Mouse (Mus musculus): ENCODE results near the gene 1700029I15Rik. TPM values are rescaled to one million over a fixed set of nuclear protein-coding genes. Genes with fewer than 3 reads are reported as not detected.

Gene 1700029I15Rik
- polyA plus RNA-seq, 1 experiment from 2014 or later = 2.5 TPM

DNA sequence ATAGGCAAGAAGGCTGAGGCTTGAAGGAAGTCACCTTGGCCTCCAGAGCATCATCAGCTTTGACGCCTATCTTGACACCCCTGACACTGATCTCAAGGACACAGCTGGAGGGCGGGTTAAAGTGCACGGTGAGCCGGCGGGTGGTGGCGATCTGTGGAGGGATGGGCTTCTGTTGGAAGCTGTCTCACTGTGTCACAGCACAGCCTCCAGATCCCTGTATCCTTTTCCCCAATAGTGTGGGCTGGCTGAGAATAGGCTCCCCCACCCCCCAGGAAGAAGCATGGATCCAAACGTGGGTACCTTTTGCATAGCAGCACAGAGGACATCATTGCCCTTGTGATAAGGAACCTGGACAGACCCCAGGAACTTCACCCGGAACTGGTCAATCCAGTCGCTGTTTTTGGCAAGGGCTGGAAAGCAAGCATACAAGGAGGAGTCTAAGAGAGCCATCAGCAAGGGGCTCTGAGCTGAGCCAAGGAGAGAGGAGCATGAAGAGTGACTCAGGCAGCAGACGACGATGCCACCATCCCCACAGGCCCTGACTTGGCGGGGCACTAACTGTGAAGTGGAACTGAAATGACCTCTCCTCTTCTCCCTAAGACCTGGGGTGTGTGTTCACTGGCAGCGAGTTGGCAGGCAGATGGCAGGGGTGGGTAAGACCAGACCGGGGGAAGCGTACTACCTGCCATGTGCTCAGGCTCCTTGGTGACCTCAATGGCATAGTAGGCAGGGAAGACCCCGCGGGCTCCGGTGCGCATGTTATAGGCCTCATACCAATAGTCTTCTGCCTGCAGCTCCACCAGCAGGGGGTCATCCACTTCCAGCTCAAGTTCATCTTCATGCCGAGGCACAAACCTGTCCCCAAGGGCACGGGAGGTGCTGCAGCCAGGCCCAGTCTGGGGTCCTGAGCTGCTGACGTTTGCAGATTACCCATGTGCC is 3.0 kb downstream of the 1700029I15Rik start:
- peaks cover 15% of the 10 kb centered on the region for H3K4me1 ChIP-seq (replicated peaks; ENCODE audit: insufficient read depth, low read length)
- TF ChIP-seq CTCF (IDR thresholded peaks at IDR 0.05; ENCODE audit: low read depth) = no peak
- ATAC-seq (replicated peaks; ENCODE audit: low FRiP score, low read depth) = no peak
- H3K4me2 ChIP-seq (ENCODE audit: low read length) = no peak overlapping the region
- peaks cover 35% of the 10 kb centered on the region for H3K36me3 ChIP-seq (ENCODE audit: insufficient read depth, low read length)
- H3K9me3 ChIP-seq (replicated peaks; ENCODE audit: low read length) = no peaks in the 10 kb centered on the region
- 81% methylated on average over 22 of the region's 22 CpGs for WGBS
- H3K4me3 ChIP-seq (replicated peaks; ENCODE audit: low read depth, low read length) = no peak overlapping the region
- H3K9ac ChIP-seq (ENCODE audit: low read depth, low read length) = no peak overlapping the region
- H3K27ac ChIP-seq = no peak overlapping the region
- H3K27me3 ChIP-seq (ENCODE audit: insufficient read depth, low read length) = no peaks in the 10 kb centered on the region
- DNase-seq (ENCODE audit: low spot score) = no peak

DNA sequence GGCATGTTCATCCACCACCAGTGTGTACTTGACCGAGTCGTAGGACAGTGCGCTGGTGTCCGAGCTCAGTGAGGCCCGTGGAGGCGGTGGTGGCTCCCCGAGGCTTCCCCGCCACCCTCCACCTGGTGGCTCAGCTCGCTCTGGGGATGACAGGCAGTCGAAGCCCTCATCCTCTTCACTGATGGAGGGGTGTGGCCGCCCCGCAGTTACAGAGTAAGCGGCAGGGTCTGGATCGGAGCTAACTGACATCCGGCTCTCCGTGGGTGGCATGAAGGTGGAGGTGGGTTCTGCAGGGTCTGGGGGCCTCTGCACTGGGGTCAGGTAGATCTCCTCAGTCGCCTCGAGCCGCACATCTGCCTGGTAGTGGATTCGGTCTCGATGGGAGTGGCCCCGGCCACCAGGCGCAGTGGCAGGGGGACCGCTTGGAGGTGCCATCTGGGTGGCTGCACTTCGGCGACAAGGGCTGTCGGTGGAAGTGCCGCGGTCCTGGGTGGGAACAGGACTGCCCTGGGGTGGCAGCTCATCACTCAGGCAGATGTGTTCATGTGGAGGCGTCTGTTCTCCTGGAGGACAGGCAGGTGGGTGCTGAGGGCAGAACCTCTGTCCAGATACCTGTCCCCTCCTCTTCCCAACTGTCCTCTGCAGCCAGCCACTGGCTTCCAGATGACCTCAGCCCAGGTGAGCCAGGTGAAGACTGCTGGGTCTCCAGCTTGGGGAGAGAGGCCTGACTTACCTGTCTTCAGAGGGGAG is 4.7 kb downstream of the 1700029I15Rik start:
- no peak overlapping the region for H3K9ac ChIP-seq (ENCODE audit: low read depth, low read length)
- peaks cover 23% of the 10 kb centered on the region for H3K4me1 ChIP-seq (replicated peaks; ENCODE audit: insufficient read depth, low read length)
- DNase-seq (ENCODE audit: low spot score) = no peak
- no peaks in the 10 kb centered on the region for H3K27me3 ChIP-seq (ENCODE audit: insufficient read depth, low read length)
- H3K4me2 ChIP-seq (ENCODE audit: low read length) = no peak overlapping the region
- no peak for TF ChIP-seq CTCF (IDR thresholded peaks at IDR 0.05; ENCODE audit: low read depth)
- H3K4me3 ChIP-seq (replicated peaks; ENCODE audit: low read depth, low read length) = no peak overlapping the region
- no peak for ATAC-seq (replicated peaks; ENCODE audit: low FRiP score, low read depth)
- WGBS = 92% methylated on average over 30 of the region's 30 CpGs
- no peaks in the 10 kb centered on the region for H3K9me3 ChIP-seq (replicated peaks; ENCODE audit: low read length)
- H3K27ac ChIP-seq = no peak overlapping the region
- peaks cover 25% of the 10 kb centered on the region for H3K36me3 ChIP-seq (ENCODE audit: insufficient read depth, low read length)

GRCm38 (mm10) chr2:92387646-92388045 is 5.3 kb downstream of the 1700029I15Rik start:
- Histone ChIP-seq H3K4me1 (replicated peaks; ENCODE audit: insufficient read depth, low read length) (peaks cover 30% of the 10 kb centered on the region), H3K4me3 (replicated peaks; ENCODE audit: low read depth, low read length) (no peak overlapping the region), H3K27ac (no peak overlapping the region), H3K4me2 (ENCODE audit: low read length) (no peak overlapping the region), H3K27me3 (ENCODE audit: insufficient read depth, low read length) (no peaks in the 10 kb centered on the region), H3K9me3 (replicated peaks; ENCODE audit: low read length) (no peaks in the 10 kb centered on the region), H3K9ac (ENCODE audit: low read depth, low read length) (no peak overlapping the region), H3K36me3 (ENCODE audit: insufficient read depth, low read length) (peaks cover 22% of the 10 kb centered on the region; the same call in 1 of the 2 replicates)
- no peak for DNase-seq (ENCODE audit: low spot score)
- TF ChIP-seq CTCF (IDR thresholded peaks at IDR 0.05; ENCODE audit: low read depth) = no peak
- ATAC-seq (replicated peaks; ENCODE audit: low FRiP score, low read depth) = no peak
- 80% methylated on average over 4 of the region's 4 CpGs for WGBS

DNA sequence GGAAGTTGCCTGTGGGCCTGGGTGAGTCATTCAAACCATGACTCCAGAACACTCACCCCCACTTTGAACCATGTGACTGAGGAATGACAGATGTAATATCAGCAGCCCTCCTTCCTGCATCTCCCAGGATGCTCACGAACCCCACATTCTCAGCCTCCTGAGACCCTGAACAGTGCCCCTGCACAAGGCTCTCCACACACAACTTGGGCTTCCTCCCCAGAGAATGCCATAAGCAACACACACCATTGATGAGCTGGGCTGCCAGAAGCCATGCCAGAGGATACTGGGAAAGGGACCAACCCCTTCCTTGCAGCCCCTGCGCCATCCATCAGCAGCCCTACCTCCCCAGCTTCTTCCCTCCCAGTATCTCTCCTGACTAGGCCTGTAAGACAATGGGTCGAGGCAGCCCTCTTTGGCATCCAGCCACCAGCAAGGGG is 5.8 kb downstream of the 1700029I15Rik start:
- Histone ChIP-seq H3K4me2 (ENCODE audit: low read length) (peak overlapping the region; percentile 90), H3K36me3 (ENCODE audit: insufficient read depth, low read length) (peaks cover 22% of the 10 kb centered on the region; the same call in 1 of the 2 replicates), H3K9ac (ENCODE audit: low read depth, low read length) (peak overlapping the region; percentile 68; the same call in 1 of the 2 replicates), H3K27ac (no peak overlapping the region), H3K4me1 (replicated peaks; ENCODE audit: insufficient read depth, low read length) (peaks cover 31% of the 10 kb centered on the region), H3K27me3 (ENCODE audit: insufficient read depth, low read length) (no peaks in the 10 kb centered on the region), H3K4me3 (replicated peaks; ENCODE audit: low read depth, low read length) (peak overlapping the region; percentile 69), H3K9me3 (replicated peaks; ENCODE audit: low read length) (no peaks in the 10 kb centered on the region)
- TF ChIP-seq CTCF (IDR thresholded peaks at IDR 0.05; ENCODE audit: low read depth) = no peak
- no peak for ATAC-seq (replicated peaks; ENCODE audit: low FRiP score, low read depth)
- 52% methylated on average over 3 of the region's 3 CpGs for WGBS
- no peak for DNase-seq (ENCODE audit: low spot score)

GRCm38 (mm10) chr2:92388891-92389641 is 6.7 kb downstream of the 1700029I15Rik start:
- TF ChIP-seq CTCF (IDR thresholded peaks at IDR 0.05; ENCODE audit: low read depth) = no peak; the same call in 1 of the 2 replicates
- Histone ChIP-seq H3K27ac (peak overlapping the region; percentile 79), H3K9ac (ENCODE audit: low read depth, low read length) (peak overlapping the region; percentile 68), H3K27me3 (ENCODE audit: insufficient read depth, low read length) (no peaks in the 10 kb centered on the region; the same call in 1 of the 2 replicates), H3K9me3 (replicated peaks; ENCODE audit: low read length) (no peaks in the 10 kb centered on the region), H3K4me2 (ENCODE audit: low read length) (peak overlapping the region; percentile 90), H3K4me3 (replicated peaks; ENCODE audit: low read depth, low read length) (peak overlapping the region; percentile 69), H3K36me3 (ENCODE audit: insufficient read depth, low read length) (peaks cover 22% of the 10 kb centered on the region; the same call in 1 of the 2 replicates), H3K4me1 (replicated peaks; ENCODE audit: insufficient read depth, low read length) (peaks cover 31% of the 10 kb centered on the region)
- peak; percentile 98 for DNase-seq (ENCODE audit: low spot score)
- WGBS = under 1% methylated on average over 53 of the region's 62 CpGs
- peak; percentile 92 for ATAC-seq (replicated peaks; ENCODE audit: low FRiP score, low read depth)
